Mouse (Mus musculus) heart, embryonic 10.5 days (tissue): ENCODE data around the gene Taf1b. TPM values are rescaled to one million over a fixed set of nuclear protein-coding genes. Genes with fewer than 3 reads are reported as not detected.
"Not testable (repeated sequence)": the region's sequence is repeated elsewhere in the genome, so short reads cannot be mapped to it uniquely, and the experiment has no call there.

Experiments
- DNase-seq: peaks from one replicate; pipeline ENCODE4 v3.0.0-alpha.2; 2017; ENCODE audit warnings: low spot score
- H3K27ac ChIP-seq: fragments of 300-500 bp; sonication (generic); 2 replicates; pipeline ENCODE4 v1.5.1; 2016; ENCODE audit warnings: mild to moderate bottlenecking
- H3K27me3 ChIP-seq: fragments of 300-500 bp; sonication (generic); 2 replicates; pipeline ENCODE4 v1.6.1; 2016; ENCODE audit warnings: mild to moderate bottlenecking; ENCODE audit not compliant: poor library complexity, insufficient read depth, severe bottlenecking
- H3K36me3 ChIP-seq: fragments of 300-500 bp; sonication (generic); 2 replicates; pipeline ENCODE4 v1.6.1; 2016; ENCODE audit warnings: mild to moderate bottlenecking, moderate library complexity
- H3K4me1 ChIP-seq: fragments of 300-500 bp; sonication (generic); 2 replicates; pipeline ENCODE4 v1.6.1; 2016; ENCODE audit warnings: mild to moderate bottlenecking
- H3K4me3 ChIP-seq: fragments of 300-500 bp; sonication (generic); 2 replicates; pipeline ENCODE4 v1.5.1; 2016; ENCODE audit warnings: mild to moderate bottlenecking, moderate library complexity
- H3K9me3 ChIP-seq: fragments of 300-500 bp; sonication (generic); 2 replicates; pipeline ENCODE4 v1.6.1; 2016; ENCODE audit warnings: mild to moderate bottlenecking, moderate library complexity
- WGBS: fragments of 180-500 bp; shearing (Covaris S2); methylation state at CpG from one replicate; pipeline ENCODE4 v1.1.7; 2016; 5-methylcytosine and 5-hydroxymethylcytosine counted together
- polyA plus RNA-seq: library from polyadenylated mRNA; unstranded; fragments of >200 nt; fragmentation: Nextera tagmentation; extraction: Ambion mirVana; gene quantifications from 2 replicates; pipeline ENCODE4 v1.2.1, GENCODE M21; 2016

The Taf1b gene
- 28.9 and 29.1 TPM in 2 replicates for polyA plus RNA-seq

GRCm38 (mm10) chr12:24498150-24498840 lies at the start of gene Taf1b:
TSS of gene Taf1b (plus strand) at chr12:24498359.
- peak within 1 kb of the TSS; percentile 93 for H3K27ac ChIP-seq
- H3K4me1 ChIP-seq, result peaks cover 1% of the 10 kb centered on the region; the same call in 1 of the 2 replicates
- no peaks in the 10 kb centered on the region for H3K9me3 ChIP-seq
- 9% methylated on average over 31 of the region's 31 CpGs for WGBS
- no peaks in the 10 kb centered on the region for H3K27me3 ChIP-seq
- peak within 1 kb of the TSS; percentile 75 for H3K4me3 ChIP-seq
- H3K36me3 ChIP-seq, result peaks cover 2% of the 10 kb centered on the region
- DNase-seq, result peak; percentile 92

- Histone ChIP-seq H3K4me3 (no peak overlapping the region), H3K36me3 (no peaks in the 10 kb centered on the region), H3K9me3 (no peaks in the 10 kb centered on the region), H3K27me3 (no peaks in the 10 kb centered on the region), H3K4me1 (no peaks in the 10 kb centered on the region), H3K27ac (no peak overlapping the region)
- DNase-seq, result no peak
- whole genome bisulfite sequencing, result 85% methylated on average over 10 of the region's 10 CpGs
These were observed 37.8 kb upstream of the Taf1b start for GRCm38 (mm10) chr12:24460406-24460805.

DNA sequence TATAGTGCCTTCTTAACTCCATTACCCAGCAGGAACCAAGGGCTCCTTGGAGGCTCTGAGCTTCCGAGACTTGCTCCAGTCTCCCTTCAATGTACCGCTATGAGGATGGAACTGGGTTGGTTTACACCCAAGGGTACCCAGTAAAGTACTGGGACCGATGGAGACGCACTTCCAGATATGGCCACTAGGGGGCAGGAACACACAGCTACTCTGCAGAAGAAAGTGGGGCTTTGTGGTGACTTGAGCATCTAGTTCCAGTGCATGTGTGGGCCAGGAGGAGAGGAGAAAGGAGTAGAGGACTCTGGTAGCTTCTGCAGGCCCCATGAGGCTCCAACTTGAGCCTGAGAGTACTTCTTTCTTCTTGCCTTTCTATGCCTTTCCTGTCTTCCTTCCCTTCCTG lies 36.0 kb upstream of the Taf1b start:
- H3K36me3 ChIP-seq, H3K4me3 ChIP-seq, DNase-seq, H3K27ac ChIP-seq, H3K27me3 ChIP-seq, H3K4me1 ChIP-seq, H3K9me3 ChIP-seq: not testable (repeated sequence)
- WGBS, result 37% methylated on average over 4 of the region's 4 CpGs

GRCm38 (mm10) chr12:24463490-24463889 lies 34.7 kb upstream of the Taf1b start:
- not testable (repeated sequence) for H3K36me3 ChIP-seq, H3K9me3 ChIP-seq, H3K4me1 ChIP-seq, H3K27ac ChIP-seq, DNase-seq, H3K4me3 ChIP-seq, H3K27me3 ChIP-seq
- 80% methylated on average over 6 of the region's 6 CpGs for WGBS

- Histone ChIP-seq H3K36me3 (no peaks in the 10 kb centered on the region), H3K4me1 (no peaks in the 10 kb centered on the region), H3K27me3 (no peaks in the 10 kb centered on the region), H3K27ac (no peak overlapping the region), H3K9me3 (no peaks in the 10 kb centered on the region), H3K4me3 (no peak overlapping the region)
- DNase-seq, result no peak
- WGBS, result 80% methylated on average over 2 of the region's 2 CpGs
These were observed 29.2 kb upstream of the Taf1b start for GRCm38 (mm10) chr12:24468966-24469365.

GRCm38 (mm10) chr12:24470943-24471342 lies 27.2 kb upstream of the Taf1b start:
- H3K27me3 ChIP-seq, result no peaks in the 10 kb centered on the region
- H3K4me3 ChIP-seq, result no peak overlapping the region
- peak; percentile 80 for DNase-seq
- H3K4me1 ChIP-seq, result no peaks in the 10 kb centered on the region
- H3K9me3 ChIP-seq, result no peaks in the 10 kb centered on the region
- H3K36me3 ChIP-seq, result no peaks in the 10 kb centered on the region
- no peak overlapping the region for H3K27ac ChIP-seq
- 17% methylated on average over 4 of the region's 4 CpGs for WGBS

GRCm38 (mm10) chr12:24473221-24473620 lies 24.9 kb upstream of the Taf1b start:
- H3K36me3 ChIP-seq, result no peaks in the 10 kb centered on the region
- no peak for DNase-seq
- no peak overlapping the region for H3K27ac ChIP-seq
- 68% methylated on average over 3 of the region's 3 CpGs for WGBS
- no peaks in the 10 kb centered on the region for H3K27me3 ChIP-seq
- no peak overlapping the region for H3K4me3 ChIP-seq
- no peaks in the 10 kb centered on the region for H3K4me1 ChIP-seq
- H3K9me3 ChIP-seq, result no peaks in the 10 kb centered on the region

DNA sequence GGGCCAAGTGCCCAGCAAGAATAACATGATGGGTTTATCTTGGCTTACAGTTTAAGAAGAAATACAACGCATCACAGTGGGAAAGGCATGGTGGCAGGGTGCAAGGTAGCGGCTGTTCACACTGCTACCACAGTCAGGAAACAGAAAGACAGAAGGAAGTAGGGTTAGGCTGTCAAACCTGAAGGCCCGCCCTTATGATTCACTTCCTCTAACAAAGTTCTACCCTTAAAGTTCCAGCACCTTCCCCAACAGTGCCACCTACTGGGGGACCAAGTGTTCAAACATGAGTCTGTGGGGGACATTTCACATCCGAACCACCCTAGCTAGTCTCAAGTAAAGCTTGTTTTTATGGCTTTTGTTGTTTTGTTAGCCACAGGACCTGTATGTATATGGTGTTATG lies 13.2 kb upstream of the Taf1b start:
- Histone ChIP-seq H3K4me3 (no peak overlapping the region), H3K27ac (no peak overlapping the region), H3K4me1 (peaks cover 6% of the 10 kb centered on the region), H3K9me3 (no peaks in the 10 kb centered on the region), H3K27me3 (no peaks in the 10 kb centered on the region), H3K36me3 (no peaks in the 10 kb centered on the region)
- no peak for DNase-seq
- WGBS, result 92% methylated on average over 4 of the region's 4 CpGs

GRCm38 (mm10) chr12:24486882-24487281 lies 11.3 kb upstream of the Taf1b start:
- no peaks in the 10 kb centered on the region for H3K36me3 ChIP-seq
- H3K27me3 ChIP-seq, result no peaks in the 10 kb centered on the region
- peaks cover 6% of the 10 kb centered on the region for H3K4me1 ChIP-seq
- H3K9me3 ChIP-seq, result no peaks in the 10 kb centered on the region
- peak; percentile 74 for DNase-seq
- H3K4me3 ChIP-seq, result no peak overlapping the region
- 0 out of 2 replicates have a peak overlapping the region, but pooled peaks have one; percentile 1 for H3K27ac ChIP-seq
- 45% methylated on average over 1 of the region's 1 CpGs for WGBS

GRCm38 (mm10) chr12:24492507-24492906 lies 5.7 kb upstream of the Taf1b start:
- not testable (repeated sequence) for H3K27ac ChIP-seq, H3K4me1 ChIP-seq, H3K36me3 ChIP-seq, H3K9me3 ChIP-seq, H3K27me3 ChIP-seq, H3K4me3 ChIP-seq
- 87% methylated on average over 3 of the region's 3 CpGs for WGBS
- DNase-seq, result peak; percentile 13

- H3K4me3 ChIP-seq, result 0 out of 2 replicates have a peak overlapping the region, but pooled peaks have one; percentile 32
- no peaks in the 10 kb centered on the region for H3K9me3 ChIP-seq
- no peaks in the 10 kb centered on the region for H3K36me3 ChIP-seq
- no peaks in the 10 kb centered on the region for H3K27me3 ChIP-seq
- DNase-seq, result peak; percentile 69
- peaks cover 6% of the 10 kb centered on the region; the same call in 1 of the 2 replicates for H3K4me1 ChIP-seq
- H3K27ac ChIP-seq, result peak overlapping the region; percentile 59
- WGBS, result 63% methylated on average over 9 of the region's 9 CpGs
These were observed 5.1 kb upstream of the Taf1b start for GRCm38 (mm10) chr12:24493011-24493410.

DNA sequence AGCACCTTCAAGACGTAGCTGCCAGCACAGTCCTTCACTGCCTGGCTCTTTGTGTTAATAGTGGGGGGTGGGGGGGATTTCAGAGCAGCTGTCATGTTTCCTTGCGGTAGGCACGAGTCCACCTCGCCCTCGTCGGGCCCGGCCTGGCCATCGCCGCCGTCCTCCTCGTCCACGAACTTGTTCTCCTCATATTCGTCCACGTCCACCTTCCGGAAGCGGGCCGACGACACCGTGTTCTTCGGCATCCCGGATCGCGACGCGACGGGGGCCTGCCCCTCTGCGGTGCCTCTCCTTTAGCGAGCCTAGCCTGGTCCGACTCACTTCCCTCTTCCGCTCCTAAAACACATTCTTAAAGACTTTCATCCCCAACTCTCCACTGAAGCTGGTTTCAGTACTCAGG lies 4.7 kb upstream of the Taf1b start:
- peak overlapping the region; percentile 32; the same call in 1 of the 2 replicates for H3K4me3 ChIP-seq
- no peaks in the 10 kb centered on the region for H3K36me3 ChIP-seq
- WGBS, result 51% methylated on average over 30 of the region's 30 CpGs
- peak; percentile 73 for DNase-seq
- H3K27ac ChIP-seq, result peak overlapping the region; percentile 59
- no peaks in the 10 kb centered on the region for H3K9me3 ChIP-seq
- peaks cover 6% of the 10 kb centered on the region; the same call in 1 of the 2 replicates for H3K4me1 ChIP-seq
- no peaks in the 10 kb centered on the region for H3K27me3 ChIP-seq

- H3K27me3 ChIP-seq, H3K36me3 ChIP-seq, H3K27ac ChIP-seq, H3K9me3 ChIP-seq, H3K4me1 ChIP-seq, H3K4me3 ChIP-seq: not testable (repeated sequence)
- DNase-seq, result peak; percentile 1
- WGBS, result 73% methylated on average over 3 of the region's 3 CpGs
These were observed 3.4 kb upstream of the Taf1b start for GRCm38 (mm10) chr12:24494791-24495190.
